Mouse (Mus musculus) megakaryocyte, adult 5-6 weeks (primary cell): Measurements from ENCODE around the gene Enox1. TPM values are rescaled to one million over a fixed set of nuclear protein-coding genes. Genes with fewer than 3 reads are reported as not detected.
A peak's percentile ranks its signal among the peaks of the same experiment; 100 is the strongest.

Experiments
- ATAC-seq: 2 replicates; pipeline ENCODE4 v1.8.0; 2016; ENCODE audit warnings: mild to moderate bottlenecking, inconsistent platforms; ENCODE audit not compliant: poor library complexity, severe bottlenecking
- total RNA-seq, 2 experiments: library from RNA; stranded (forward) in 1 of 2; stranded (reverse) in 1 of 2; fragments of 153-499, 151-499 nt in 1 of 2; fragments of 221-1000, 200-1000 nt in 1 of 2; gene quantifications; 2 replicates each; pipeline versions ENCODE4 v1.2.3 to v1.2.4; 2015 to 2017

The Enox1 gene
- total RNA-seq, 2 experiments from 2014 or later = not detected

- no peak for ATAC-seq
These were observed 211.8 kb downstream of the Enox1 start for GRCm38 (mm10) chr14:77368411-77368810.

GRCm38 (mm10) chr14:77369070-77369469 lies 212.5 kb downstream of the Enox1 start:
- ATAC-seq = no peak

GRCm38 (mm10) chr14:77370521-77370920 lies 214.0 kb downstream of the Enox1 start:
- no peak for ATAC-seq

- ATAC-seq = no peak
These were observed 215.4 kb downstream of the Enox1 start for GRCm38 (mm10) chr14:77371977-77372376.

GRCm38 (mm10) chr14:77373119-77373518 lies 216.6 kb downstream of the Enox1 start:
- ATAC-seq = no peak

- no peak for ATAC-seq
These were observed 218.5 kb downstream of the Enox1 start for GRCm38 (mm10) chr14:77375054-77375453.

GRCm38 (mm10) chr14:77375618-77376017 lies 219.1 kb downstream of the Enox1 start:
- ATAC-seq = no peak

- no peak for ATAC-seq
These were observed 220.2 kb downstream of the Enox1 start for GRCm38 (mm10) chr14:77376731-77377130.

GRCm38 (mm10) chr14:77377439-77377838 lies 220.9 kb downstream of the Enox1 start:
- ATAC-seq = no peak

GRCm38 (mm10) chr14:77377873-77378272 lies 221.3 kb downstream of the Enox1 start:
- no peak for ATAC-seq

GRCm38 (mm10) chr14:77381532-77381931 lies 225.0 kb downstream of the Enox1 start:
- no peak for ATAC-seq

- ATAC-seq = no peak
These were observed 229.1 kb downstream of the Enox1 start for GRCm38 (mm10) chr14:77385621-77386020.

GRCm38 (mm10) chr14:77387877-77388276 lies 231.3 kb downstream of the Enox1 start:
- no peak for ATAC-seq

- ATAC-seq = no peak
These were observed 232.7 kb downstream of the Enox1 start for GRCm38 (mm10) chr14:77389276-77389675.

GRCm38 (mm10) chr14:77392476-77392875 lies 235.9 kb downstream of the Enox1 start:
- no peak for ATAC-seq

GRCm38 (mm10) chr14:77406241-77407114 lies 249.9 kb downstream of the Enox1 start:
- ATAC-seq = no peak

GRCm38 (mm10) chr14:77409271-77409940 lies 252.8 kb downstream of the Enox1 start:
- no peak for ATAC-seq

GRCm38 (mm10) chr14:77410354-77410753 lies 253.8 kb downstream of the Enox1 start:
- ATAC-seq = no peak

- ATAC-seq = no peak
These were observed 256.5 kb downstream of the Enox1 start for GRCm38 (mm10) chr14:77413106-77413505.

- ATAC-seq = peak; percentile 63
These were observed 259.8 kb downstream of the Enox1 start for GRCm38 (mm10) chr14:77416358-77416757.

GRCm38 (mm10) chr14:77421031-77421430 lies 264.5 kb downstream of the Enox1 start:
- ATAC-seq = no peak

GRCm38 (mm10) chr14:77423194-77423593 lies 266.6 kb downstream of the Enox1 start:
- ATAC-seq = no peak
